Mouse (Mus musculus): ENCODE measurements at regions not wholly inside any gene's neighbourhood (a gene's known extent, or its start where the extent isn't known, plus 50 kb on each side); places are given as distances from the start of the nearest gene placed in this dataset.

GRCm38 (mm10) chr10:111824820-111825219, 147.6 kb upstream of the Krr1 start:
- peak overlapping the region; percentile 44; the same call in 1 of the 2 replicates for H3K9ac ChIP-seq
- WGBS (ENCODE audit: insufficient replicate concordance), result 16% methylated on average over 4 of the region's 4 CpGs

GRCm38 (mm10) chr10:111826033-111826754, 146.3 kb upstream of the Krr1 start:
- ATAC-seq (ENCODE audit: low read depth), result no peak
- Histone ChIP-seq H3K4me2 (no peak overlapping the region), H3K4me3 (replicated peaks) (no peak overlapping the region), H3K27me3 (no peaks in the 10 kb centered on the region), H3K27ac (peak overlapping the region; percentile 75; the same call in 1 of the 2 replicates), H3K36me3 (no peaks in the 10 kb centered on the region), H3K9me3 (replicated peaks) (no peaks in the 10 kb centered on the region), H3K9ac (no peak overlapping the region), H3K4me1 (replicated peaks) (peaks cover 39% of the 10 kb centered on the region)
- DNase-seq, result no peak
- 86% methylated on average over 4 of the region's 4 CpGs for WGBS (ENCODE audit: insufficient replicate concordance)

More at GRCm38 (mm10) chr10:111824820-111825219, 147.6 kb upstream of the Krr1 start:
- H3K27ac ChIP-seq, result peak overlapping the region; percentile 75
- no peak overlapping the region for H3K4me3 ChIP-seq (replicated peaks)
- no peaks in the 10 kb centered on the region for H3K9me3 ChIP-seq (replicated peaks)
- H3K4me2 ChIP-seq, result peak overlapping the region; percentile 38
- no peaks in the 10 kb centered on the region for H3K36me3 ChIP-seq
- H3K27me3 ChIP-seq, result no peaks in the 10 kb centered on the region
- peaks cover 39% of the 10 kb centered on the region for H3K4me1 ChIP-seq (replicated peaks)
- peak; percentile 61 for DNase-seq
- peak; percentile 100 for ATAC-seq (ENCODE audit: low read depth)

- DNase-seq, result no peak
- 67% methylated on average over 3 of the region's 3 CpGs for WGBS (ENCODE audit: insufficient replicate concordance)
- Histone ChIP-seq H3K27ac (no peak overlapping the region), H3K9me3 (replicated peaks) (no peaks in the 10 kb centered on the region), H3K4me3 (replicated peaks) (no peak overlapping the region), H3K27me3 (no peaks in the 10 kb centered on the region), H3K9ac (no peak overlapping the region), H3K4me2 (no peak overlapping the region), H3K36me3 (no peaks in the 10 kb centered on the region), H3K4me1 (replicated peaks) (peaks cover 39% of the 10 kb centered on the region)
- ATAC-seq (ENCODE audit: low read depth), result no peak
Measured at GRCm38 (mm10) chr10:111827246-111827645, 145.2 kb upstream of the Krr1 start.

GRCm38 (mm10) chr10:111827930-111828329, 144.5 kb upstream of the Krr1 start:
- Histone ChIP-seq H3K9ac (no peak overlapping the region), H3K27me3 (no peaks in the 10 kb centered on the region), H3K4me1 (replicated peaks) (peaks cover 39% of the 10 kb centered on the region), H3K4me3 (replicated peaks) (no peak overlapping the region), H3K4me2 (no peak overlapping the region), H3K9me3 (replicated peaks) (no peaks in the 10 kb centered on the region), H3K36me3 (no peaks in the 10 kb centered on the region), H3K27ac (no peak overlapping the region)
- no peak for ATAC-seq (ENCODE audit: low read depth)
- 62% methylated on average over 4 of the region's 4 CpGs for WGBS (ENCODE audit: insufficient replicate concordance)
- no peak for DNase-seq

- no peaks in the 10 kb centered on the region for H3K27me3 ChIP-seq
- no peak overlapping the region for H3K27ac ChIP-seq
- ATAC-seq (ENCODE audit: low read depth) (no peak), DNase-seq (no peak)
- no peaks in the 10 kb centered on the region for H3K36me3 ChIP-seq
- H3K4me2 ChIP-seq, result no peak overlapping the region
- no peaks in the 10 kb centered on the region for H3K9me3 ChIP-seq (replicated peaks)
- peaks cover 38% of the 10 kb centered on the region for H3K4me1 ChIP-seq (replicated peaks)
- no peak overlapping the region for H3K4me3 ChIP-seq (replicated peaks)
- 70% methylated on average over 4 of the region's 4 CpGs for WGBS (ENCODE audit: insufficient replicate concordance)
- no peak overlapping the region for H3K9ac ChIP-seq
Measured at GRCm38 (mm10) chr10:111828610-111829009, 143.9 kb upstream of the Krr1 start.

- no peak overlapping the region for H3K27ac ChIP-seq
- H3K36me3 ChIP-seq, result no peaks in the 10 kb centered on the region
- H3K4me1 ChIP-seq (replicated peaks), result peaks cover 38% of the 10 kb centered on the region
- no peak overlapping the region for H3K9ac ChIP-seq
- no peak overlapping the region for H3K4me2 ChIP-seq
- no peak for DNase-seq
- WGBS (ENCODE audit: insufficient replicate concordance), result 87% methylated on average over 2 of the region's 2 CpGs
- ATAC-seq (ENCODE audit: low read depth), result no peak
- no peaks in the 10 kb centered on the region for H3K9me3 ChIP-seq (replicated peaks)
- no peaks in the 10 kb centered on the region for H3K27me3 ChIP-seq
- no peak overlapping the region for H3K4me3 ChIP-seq (replicated peaks)
Measured at GRCm38 (mm10) chr10:111829291-111829690, 143.2 kb upstream of the Krr1 start.

- Histone ChIP-seq H3K4me3 (replicated peaks) (no peak overlapping the region), H3K4me2 (no peak overlapping the region), H3K27me3 (no peaks in the 10 kb centered on the region), H3K27ac (no peak overlapping the region), H3K4me1 (replicated peaks) (peaks cover 35% of the 10 kb centered on the region), H3K9ac (no peak overlapping the region), H3K9me3 (replicated peaks) (no peaks in the 10 kb centered on the region), H3K36me3 (no peaks in the 10 kb centered on the region)
- DNase-seq, result no peak
- ATAC-seq (ENCODE audit: low read depth), result no peak
- WGBS (ENCODE audit: insufficient replicate concordance), result 29% methylated on average over 1 of the region's 1 CpGs
Measured at GRCm38 (mm10) chr10:111831105-111831504, 141.4 kb upstream of the Krr1 start.

- Histone ChIP-seq H3K27ac (no peak overlapping the region), H3K36me3 (no peaks in the 10 kb centered on the region), H3K9me3 (replicated peaks) (no peaks in the 10 kb centered on the region), H3K4me3 (replicated peaks) (no peak overlapping the region), H3K9ac (no peak overlapping the region), H3K4me1 (replicated peaks) (peaks cover 26% of the 10 kb centered on the region), H3K27me3 (no peaks in the 10 kb centered on the region), H3K4me2 (no peak overlapping the region)
- DNase-seq (no peak), ATAC-seq (ENCODE audit: low read depth) (no peak)
- 59% methylated on average over 2 of the region's 2 CpGs for WGBS (ENCODE audit: insufficient replicate concordance)
Measured at GRCm38 (mm10) chr10:111833611-111834010, 138.9 kb upstream of the Krr1 start.

GRCm38 (mm10) chr10:111834280-111834679, 138.2 kb upstream of the Krr1 start:
- ATAC-seq (ENCODE audit: low read depth) (peak; percentile 77), DNase-seq (peak; percentile 16)
- 8% methylated on average over 5 of the region's 5 CpGs for WGBS (ENCODE audit: insufficient replicate concordance)
- Histone ChIP-seq H3K4me2 (peak overlapping the region; percentile 31), H3K9me3 (replicated peaks) (no peaks in the 10 kb centered on the region), H3K9ac (no peak overlapping the region), H3K27me3 (no peaks in the 10 kb centered on the region), H3K36me3 (no peaks in the 10 kb centered on the region), H3K4me3 (replicated peaks) (no peak overlapping the region), H3K4me1 (replicated peaks) (peaks cover 26% of the 10 kb centered on the region), H3K27ac (peak overlapping the region; percentile 4; the same call in 1 of the 2 replicates)

- Histone ChIP-seq H3K4me2 (peak overlapping the region; percentile 31), H3K4me1 (replicated peaks) (peaks cover 26% of the 10 kb centered on the region), H3K4me3 (replicated peaks) (no peak overlapping the region), H3K36me3 (no peaks in the 10 kb centered on the region), H3K9ac (no peak overlapping the region; the same call in 1 of the 2 replicates), H3K27ac (peak overlapping the region; percentile 20), H3K27me3 (no peaks in the 10 kb centered on the region), H3K9me3 (replicated peaks) (no peaks in the 10 kb centered on the region)
- DNase-seq, result peak; percentile 10
- WGBS (ENCODE audit: insufficient replicate concordance), result 22% methylated on average over 11 of the region's 11 CpGs
- peak; percentile 74 for ATAC-seq (ENCODE audit: low read depth)
Measured at GRCm38 (mm10) chr10:111834925-111835823, 137.3 kb upstream of the Krr1 start.

- Histone ChIP-seq H3K27ac (peak overlapping the region; percentile 47), H3K27me3 (no peaks in the 10 kb centered on the region), H3K4me2 (no peak overlapping the region), H3K4me3 (replicated peaks) (no peak overlapping the region), H3K9ac (no peak overlapping the region), H3K9me3 (replicated peaks) (no peaks in the 10 kb centered on the region), H3K4me1 (replicated peaks) (peaks cover 26% of the 10 kb centered on the region), H3K36me3 (no peaks in the 10 kb centered on the region)
- 51% methylated on average over 5 of the region's 5 CpGs for WGBS (ENCODE audit: insufficient replicate concordance)
- DNase-seq, result no peak
- no peak for ATAC-seq (ENCODE audit: low read depth)
Measured at GRCm38 (mm10) chr10:111836191-111836590, 136.3 kb upstream of the Krr1 start.

All from liver, embryonic 13.5 days (tissue).